Mouse (Mus musculus) hematopoietic multipotent progenitor cell, adult 10-12 weeks (in vitro differentiated cells): ENCODE data around the gene 6030458C11Rik. TPM values are rescaled to one million over a fixed set of nuclear protein-coding genes. Genes with fewer than 3 reads are reported as not detected.

Experiments
- polyA plus RNA-seq: library from polyadenylated mRNA; stranded (reverse); fragments of >175 nt; gene quantifications from 2 replicates; pipeline ENCODE4 v1.2.3, GENCODE M21; 2012; ENCODE audit warnings: low replicate concordance

6030458C11Rik gene
- 12.2 and 20.8 TPM in 2 replicates for polyA plus RNA-seq

GRCm38 (mm10) chr15:12824197-12824952 lies at the start of gene 6030458C11Rik, which contains the start of gene Drosha:
6030458C11Rik (minus strand) TSS chr15:12824649.
Drosha (plus strand) TSS chr15:12824815.

Other genes starting within 250 kb of the 6030458C11Rik start
- gene Pdzd2, start 84.7 kb downstream of the 6030458C11Rik start, polyA plus RNA-seq = 1.9 and 2.5 TPM in 2 replicates
- gene Drosha, start 166 bp upstream of the 6030458C11Rik start, polyA plus RNA-seq = 68.5 and 83.4 TPM in 2 replicates